Mouse (Mus musculus) heart, postnatal 10 days (tissue): ENCODE data around the gene Rac1. TPM values are rescaled to one million over a fixed set of nuclear protein-coding genes. Genes with fewer than 3 reads are reported as not detected.
"Not testable (repeated sequence)": the region's sequence is repeated elsewhere in the genome, so short reads cannot be mapped to it uniquely, and the experiment has no call there.

Experiments used
- DNase-seq, 2 experiments: peaks; one replicate each; pipeline ENCODE4 v3.0.0; 2021
- intact Hi-C: fragments of 180-260 bp; cut with DNase I; formaldehyde crosslinking; loops from one replicate; pipeline ENCODE4 v1.15.1; 2025
- total RNA-seq, 2 experiments: library from RNA; stranded (reverse); gene quantifications; 2 replicates each; pipeline ENCODE4 v1.2.3; 2021

Rac1 gene
- total RNA-seq, 2 experiments from 2014 or later, result 314 to 339 TPM

DNA sequence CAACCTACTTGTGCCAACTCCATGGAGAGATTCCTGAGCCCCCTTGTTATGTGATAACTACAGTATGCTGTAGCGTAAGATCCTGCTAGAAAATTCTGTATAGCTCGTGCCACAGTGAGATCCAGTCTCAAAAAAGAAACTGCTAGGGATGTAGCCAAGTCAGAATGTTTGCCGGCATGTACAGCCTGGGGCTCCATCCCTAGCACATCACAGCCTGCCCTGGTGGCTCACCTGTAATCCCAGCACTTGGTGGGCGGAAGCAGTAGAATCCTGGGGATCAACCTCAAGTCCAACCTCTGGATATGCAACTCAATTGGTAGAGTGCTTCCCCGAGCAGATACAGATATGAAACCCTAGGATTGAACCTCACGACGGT, 460 bp upstream of the Rac1 start:
- intact Hi-C loops, result loop anchor here (2.0 kb wide), 1 partner anchor 19 kb away; no protein-coding TSS in a partner anchor
- DNase-seq, result no peak

- peak in 1 of 2 experiments; percentile 59 for DNase-seq
- intact Hi-C loops, result loop anchor here (2.0 kb wide), 1 partner anchor 14 kb away; no protein-coding TSS in a partner anchor
These were observed 1.0 kb downstream of the Rac1 start for GRCm38 (mm10) chr5:143526698-143527331.

DNA sequence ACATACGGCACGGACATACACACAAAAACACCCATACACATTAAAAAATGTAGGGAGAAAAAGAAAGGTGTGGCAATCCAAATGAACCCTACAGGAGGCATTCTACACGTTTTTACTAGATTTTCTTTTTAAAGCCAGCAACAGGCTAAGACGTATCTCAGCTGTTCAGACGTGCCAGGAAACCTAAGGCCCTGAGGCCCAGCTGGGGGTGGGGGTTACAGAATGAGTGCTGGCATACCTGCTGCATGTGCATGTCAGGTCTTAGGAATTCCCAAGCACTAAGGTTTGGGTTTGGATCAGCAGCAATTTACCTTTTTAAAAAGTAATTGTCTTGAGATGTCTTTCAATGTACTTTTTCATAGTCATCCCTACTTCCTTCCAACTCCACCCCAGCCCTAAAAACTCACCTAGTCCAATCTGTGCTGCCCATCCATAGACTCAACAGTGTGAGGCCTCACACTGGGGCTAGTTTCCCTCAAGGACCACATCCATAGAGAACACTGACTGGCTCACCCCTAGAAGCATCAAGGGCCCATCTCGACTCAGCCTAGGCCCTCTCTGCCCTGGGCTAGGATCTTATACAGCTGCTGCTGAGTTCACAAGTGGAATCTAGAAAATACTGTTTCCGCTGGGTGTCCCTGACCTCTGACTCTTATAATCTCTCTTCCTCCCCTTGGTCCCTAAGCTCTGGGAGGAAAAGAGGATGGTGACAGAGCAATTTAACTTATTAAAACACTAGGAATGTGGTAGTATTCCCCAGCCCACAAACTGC, 2.2 kb downstream of the Rac1 start:
- intact Hi-C loops, result loop anchor here (2.0 kb wide), 1 partner anchor 13 kb away; no protein-coding TSS in a partner anchor
- DNase-seq, result no peak

- intact Hi-C loops, result no loop called here
- no peak for DNase-seq
These were observed 5.0 kb downstream of the Rac1 start for GRCm38 (mm10) chr5:143522882-143523281.

DNA sequence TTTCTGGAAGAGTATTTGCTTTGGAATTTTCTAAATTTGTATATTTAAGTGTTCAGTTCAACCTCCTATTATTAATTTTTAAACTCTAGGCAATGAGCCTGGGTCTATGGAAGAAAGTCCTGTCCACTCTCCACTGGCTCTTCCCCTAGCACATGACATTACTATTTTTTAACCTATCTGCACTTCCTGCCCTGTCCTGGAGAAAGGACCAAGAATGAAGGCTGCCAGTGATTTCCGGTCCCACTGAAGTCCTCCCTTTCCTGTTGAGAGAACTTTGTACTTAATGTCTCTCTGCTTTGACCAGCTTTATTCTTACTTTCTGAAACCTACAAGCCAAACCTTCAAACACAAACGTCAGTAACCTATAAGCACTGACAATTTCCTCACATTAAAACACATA, 7.4 kb downstream of the Rac1 start:
- intact Hi-C loops, result no loop called here
- peak in 1 of 2 experiments; percentile 34 for DNase-seq

- peak in 1 of 2 experiments; percentile 29 for DNase-seq
- intact Hi-C loops, result no loop called here
These were observed 9.7 kb downstream of the Rac1 start for GRCm38 (mm10) chr5:143518045-143518591.

- DNase-seq, result no peak
- intact Hi-C loops, result no loop called here
These were observed 10.4 kb downstream of the Rac1 start for GRCm38 (mm10) chr5:143517436-143517835.

GRCm38 (mm10) chr5:143517005-143517404, 10.8 kb downstream of the Rac1 start:
- intact Hi-C loops, result no loop called here
- no peak for DNase-seq

DNA sequence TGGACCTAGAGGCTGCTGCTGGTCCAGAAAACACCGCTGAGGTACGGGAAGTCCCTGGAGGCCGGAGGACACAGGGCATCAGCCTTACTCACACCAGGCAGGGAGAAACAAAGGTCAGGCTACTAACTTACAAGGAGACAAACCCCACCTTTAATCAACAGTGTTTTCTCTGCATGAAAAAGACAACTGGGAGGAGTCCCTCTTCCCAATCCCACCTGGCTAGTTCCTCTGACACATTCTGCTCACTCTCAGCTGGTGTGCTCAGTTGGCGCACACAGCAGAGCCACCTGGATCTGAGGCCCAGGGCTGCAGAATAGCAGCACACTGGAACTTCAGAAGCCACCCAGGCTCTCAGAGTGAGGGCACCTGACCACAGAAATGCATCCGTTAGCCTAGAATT, 13.0 kb downstream of the Rac1 start:
- no peak for DNase-seq
- intact Hi-C loops, result no loop called here

- DNase-seq, result no peak
- intact Hi-C loops, result loop anchor here (2.0 kb wide), 1 partner anchor 14 kb away; no protein-coding TSS in a partner anchor
These were observed 15.5 kb downstream of the Rac1 start for GRCm38 (mm10) chr5:143512305-143512704.

GRCm38 (mm10) chr5:143511577-143511976, 16.3 kb downstream of the Rac1 start:
- intact Hi-C loops, result no loop called here
- no peak for DNase-seq

DNA sequence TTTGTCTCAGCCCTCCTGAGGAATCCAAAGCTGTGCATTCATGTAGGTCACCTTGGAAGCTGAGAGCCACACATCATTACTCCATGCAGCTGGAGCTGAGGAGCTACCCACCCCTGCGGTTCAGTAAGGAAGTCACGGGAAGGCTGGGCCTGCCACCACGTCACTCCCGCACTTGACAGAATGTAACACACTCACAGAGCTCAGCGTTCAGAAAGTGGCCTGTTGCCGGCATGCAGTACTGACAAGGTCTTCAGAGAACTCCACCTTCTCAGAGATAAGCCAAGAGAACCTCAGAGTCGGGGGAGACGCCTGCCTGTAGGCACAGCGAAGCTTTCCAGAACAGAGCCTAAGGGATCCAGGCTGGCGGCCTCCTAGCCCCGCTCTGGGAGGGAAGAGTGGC, 18.1 kb downstream of the Rac1 start:
- DNase-seq, result peak in 1 of 2 experiments; percentile 53
- intact Hi-C loops, result no loop called here

DNA sequence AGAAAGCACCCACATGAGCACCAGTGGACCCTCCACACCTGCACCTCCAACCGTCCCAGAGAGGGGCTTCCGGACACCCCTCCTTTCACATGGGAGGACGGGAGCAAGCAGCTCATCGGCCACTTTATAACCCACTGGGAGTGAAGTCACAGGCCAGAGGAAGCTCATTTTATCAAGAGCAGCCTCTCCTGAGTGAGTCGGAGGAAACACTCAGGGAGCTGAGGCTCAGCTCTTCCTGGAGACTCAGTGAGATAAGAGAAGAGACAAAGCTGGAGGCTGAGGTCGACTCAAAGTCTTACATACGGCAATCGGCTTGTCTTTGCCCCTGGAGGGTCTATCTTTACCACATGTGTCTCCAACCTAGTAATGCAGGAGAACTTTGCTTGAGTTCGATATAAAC, 18.5 kb downstream of the Rac1 start:
- intact Hi-C loops, result no loop called here
- DNase-seq, result no peak

DNA sequence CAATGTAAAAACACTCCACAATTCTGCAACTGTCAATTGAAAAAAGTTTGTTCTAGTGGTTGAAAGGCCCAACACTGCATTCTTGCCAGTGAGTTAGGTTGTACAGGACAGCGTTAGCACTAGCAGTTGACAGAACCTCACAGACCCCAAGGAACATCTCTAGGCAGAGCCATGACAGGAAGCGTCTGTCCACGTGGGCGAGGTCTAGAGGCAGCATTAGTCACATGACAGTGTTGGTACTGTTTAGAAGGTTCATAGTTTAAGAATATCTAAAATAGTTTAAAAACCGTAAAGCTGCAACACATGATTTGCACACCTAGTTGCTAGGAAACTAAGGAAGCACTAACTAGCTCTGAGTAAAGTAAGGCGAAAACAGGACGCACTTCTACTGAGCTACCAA, 22.3 kb downstream of the Rac1 start:
- DNase-seq, result no peak
- intact Hi-C loops, result loop anchor here (2.0 kb wide), 1 partner anchor 41 kb away; no protein-coding TSS in a partner anchor

DNA sequence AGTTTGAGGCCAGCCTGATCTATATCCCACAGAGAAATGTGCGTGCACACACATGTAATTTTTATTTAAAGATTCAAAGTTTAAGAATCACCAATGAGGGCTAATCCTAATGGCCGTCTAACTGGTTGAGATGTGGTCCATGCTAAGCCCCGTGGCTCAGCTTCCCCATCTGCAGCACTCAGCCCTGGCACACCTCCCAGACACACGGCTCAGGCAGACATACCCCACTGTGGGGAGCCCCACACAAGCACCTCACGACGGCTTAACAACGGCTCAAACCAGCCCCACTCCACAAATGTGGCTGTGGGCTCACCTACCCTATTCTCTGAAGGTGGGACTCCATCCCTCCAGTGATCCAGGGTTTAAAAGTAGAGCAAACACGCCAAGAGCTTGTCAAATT, 22.8 kb downstream of the Rac1 start:
- intact Hi-C loops, result loop anchor here (2.0 kb wide), 1 partner anchor 42 kb away; no protein-coding TSS in a partner anchor
- no peak for DNase-seq

DNA sequence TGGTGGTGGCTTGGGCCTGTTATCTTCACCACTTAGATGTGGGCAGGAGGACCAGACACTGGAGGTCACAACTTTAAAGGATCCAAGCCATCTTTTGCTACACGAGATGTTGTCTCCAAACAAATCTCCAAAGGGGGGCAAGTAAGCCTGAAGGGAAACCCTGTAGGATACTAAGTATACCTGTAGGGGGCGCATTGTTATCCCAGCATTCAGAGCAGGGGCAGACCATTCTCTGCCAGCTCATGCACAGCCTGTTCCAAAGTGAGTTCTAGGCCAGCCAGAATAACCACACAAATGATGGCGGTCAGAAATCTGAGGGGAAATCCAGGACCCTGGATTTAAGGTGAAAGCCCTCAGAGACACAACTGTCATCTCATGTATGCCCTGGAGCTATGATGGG, 23.4 kb downstream of the Rac1 start:
- no peak for DNase-seq
- intact Hi-C loops, result loop anchor here (2.0 kb wide), 1 partner anchor 42 kb away; no protein-coding TSS in a partner anchor

DNA sequence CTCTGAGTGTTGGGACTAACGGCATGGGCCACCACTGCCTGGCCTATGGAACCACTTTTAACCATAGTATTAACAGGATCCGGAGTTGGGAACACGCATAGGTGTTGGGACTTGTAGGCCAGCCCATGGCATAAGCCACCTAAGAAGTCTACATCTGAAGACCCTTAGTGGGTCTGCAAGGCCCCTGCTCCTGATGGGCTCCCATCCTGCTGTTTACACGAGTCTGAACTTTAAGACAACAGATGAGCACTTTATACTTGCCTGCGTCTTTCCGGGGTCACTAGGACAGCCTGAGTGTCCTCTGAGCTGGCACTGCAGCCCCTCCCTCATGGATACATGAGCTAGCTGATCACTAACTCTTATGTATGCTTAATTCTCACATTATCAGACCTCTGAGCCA, 24.1 kb downstream of the Rac1 start:
- intact Hi-C loops, result loop anchor here (2.0 kb wide), 1 partner anchor 43 kb away; no protein-coding TSS in a partner anchor
- no peak for DNase-seq

- intact Hi-C loops, result no loop called here
- DNase-seq, result no peak
These were observed 24.8 kb downstream of the Rac1 start for GRCm38 (mm10) chr5:143502899-143503557.

- intact Hi-C loops, result no loop called here
- no peak for DNase-seq
These were observed 26.2 kb downstream of the Rac1 start for GRCm38 (mm10) chr5:143501649-143502048.

GRCm38 (mm10) chr5:143501140-143501539, 26.7 kb downstream of the Rac1 start:
- intact Hi-C loops, result no loop called here
- DNase-seq, result no peak

DNA sequence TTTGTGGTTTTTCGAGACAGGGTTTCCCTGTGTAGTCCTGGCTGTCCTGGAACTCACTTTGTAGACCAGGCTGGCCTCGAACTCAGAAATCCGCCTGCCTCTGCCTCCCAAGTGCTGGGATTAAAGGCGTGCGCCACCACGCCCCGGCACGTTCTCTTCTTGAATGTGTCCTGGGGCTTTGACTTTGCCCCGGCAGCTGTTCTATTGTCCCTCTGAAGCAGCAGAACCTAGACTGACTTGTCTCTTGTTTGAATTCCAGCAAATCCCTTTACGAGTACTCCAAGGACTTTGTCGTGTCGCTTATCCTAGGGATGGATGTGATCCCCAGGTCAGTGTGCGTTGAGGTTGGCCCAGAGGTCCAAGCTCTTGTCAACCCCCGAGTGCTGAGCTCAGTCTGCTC, 27.1 kb downstream of the Rac1 start:
- DNase-seq, intact Hi-C loops: not testable (repeated sequence)
